17 mouse cellular contexts compared by ENCODE assay signal in the genomic region with DNA sequence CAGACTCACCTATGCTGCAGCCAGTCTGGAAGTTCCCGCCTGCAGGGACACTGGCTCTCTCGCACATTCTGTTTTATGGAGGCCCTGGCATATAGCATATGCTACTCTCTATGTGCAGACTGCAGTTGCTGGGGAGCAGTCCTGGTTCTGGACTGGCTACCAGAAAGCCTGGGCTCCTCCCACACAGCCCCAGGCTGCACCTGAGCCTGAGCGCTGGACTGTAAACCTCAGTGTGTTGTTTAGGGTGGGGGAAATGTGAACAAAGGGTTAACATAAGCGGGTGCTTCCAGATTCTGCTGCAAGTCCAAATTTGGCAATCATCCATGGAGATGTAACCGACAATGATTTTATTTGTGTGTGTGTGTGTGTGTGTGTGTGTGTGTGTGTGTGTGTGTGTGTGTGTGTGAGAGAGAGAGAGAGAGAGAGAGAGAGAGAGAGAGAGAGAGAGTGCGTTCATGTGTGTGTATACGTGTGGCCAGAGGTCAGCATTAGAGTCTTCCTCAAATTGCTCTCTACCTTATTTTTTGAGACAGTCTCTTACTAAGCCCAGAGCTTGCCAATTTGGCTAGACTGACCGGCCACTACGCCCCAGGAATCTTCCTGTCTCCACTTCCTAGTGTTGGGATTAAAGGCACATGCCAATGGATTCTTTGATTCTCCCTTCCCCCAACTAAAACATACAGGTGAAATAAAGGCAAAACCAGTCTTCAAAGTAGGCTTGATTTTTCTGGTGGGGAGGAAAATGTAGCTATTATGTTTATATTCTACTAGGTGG.
DNase-seq lines count a peak whose midpoint lies in the region; ATAC-seq and TF ChIP-seq lines count a peak whose summit lies in the region.
"Had no signal": no experiment of that assay in that cellular context is flagged by ENCODE, and none has a peak within 500 bp of the region (broad histone marks: within the 10 kb centered on the region; RNA-seq: fewer than 3 reads in every experiment).

No protein-coding gene starts in this region.

- no peaks in the 10 kb centered on the region for H3K79me2 ChIP-seq in heart, adult 2 months (replicated peaks; ENCODE audit: control insufficient read depth, insufficient read depth, low read length)

- H3K4me1 ChIP-seq in heart, adult 2 months (ENCODE audit: control insufficient read depth, insufficient read depth, low read length): peaks cover 4% of the 10 kb centered on the region; the same call in 1 of the 2 replicates
- H3K4me1 ChIP-seq in liver, embryonic 12.5 days: no peaks in the 10 kb centered on the region
- H3K4me1 ChIP-seq in liver, embryonic 11.5 days (replicated peaks; ENCODE audit: control insufficient read depth, insufficient read depth, low read length): no peaks in the 10 kb centered on the region
- H3K4me1 ChIP-seq: stomach, embryonic 15.5 days had no signal

- peak; percentile 10 to 25 for DNase-seq in heart, adult 18-20 months
- DNase-seq in heart, adult 2 months: no peak
- DNase-seq in left cerebral cortex, postnatal 4 days: peak; percentile 42
- no peak for DNase-seq in left cerebral cortex, postnatal 36 days (ENCODE audit: low spot score in 2 of 2)
- DNase-seq in cerebellum, postnatal 25 days: peak; percentile 80 to 84
- DNase-seq in liver, embryonic 11.5 days (ENCODE audit: low spot score): no peak
- DNase-seq: adrenal gland, postnatal 25 days; B cell, adult 2 months; layer of hippocampus, postnatal 36 days; thymus, postnatal 36 days had no signal

- no peaks in the 10 kb centered on the region for H3K9me3 ChIP-seq in liver, embryonic 12.5 days (replicated peaks)
- no peaks in the 10 kb centered on the region for H3K9me3 ChIP-seq in liver, embryonic 11.5 days (ENCODE audit: control insufficient read depth, low read length)
- H3K9me3 ChIP-seq: hindbrain, embryonic 15.5 days; limb, embryonic 15.5 days; stomach, embryonic 15.5 days had no signal

- no peak overlapping the region for H3K4me3 ChIP-seq in heart, adult 2 months
- H3K4me3 ChIP-seq in liver, embryonic 12.5 days: no peak overlapping the region
- H3K4me3 ChIP-seq in liver, embryonic 11.5 days (ENCODE audit: low read depth, low read length): no peak overlapping the region
- H3K4me3 ChIP-seq: heart, embryonic 13.5 days; hindbrain, embryonic 15.5 days; limb, embryonic 15.5 days; stomach, embryonic 15.5 days had no signal

- ATAC-seq in cerebellum, adult (ENCODE audit: insufficient number of reproducible peaks, low FRiP score, low TSS enrichment): peak; percentile 70
- ATAC-seq in liver, embryonic 12.5 days: no peak
- ATAC-seq in liver, embryonic 11.5 days (replicated peaks; ENCODE audit: low FRiP score): no peak

- TF ChIP-seq CTCF in heart, adult 2 months (IDR thresholded peaks at IDR 0.05): no peak

- WGBS in heart, adult 2 months: 35% methylated on average over 9 of the region's 9 CpGs
- WGBS in liver, embryonic 12.5 days (ENCODE audit: insufficient replicate concordance): 69% methylated on average over 8 of the region's 9 CpGs
- 66% methylated on average over 9 of the region's 9 CpGs for WGBS in liver, embryonic 11.5 days

- no peak overlapping the region for H3K4me2 ChIP-seq in liver, embryonic 12.5 days
- H3K4me2 ChIP-seq in liver, embryonic 11.5 days: no peak overlapping the region
- H3K4me2 ChIP-seq: heart, embryonic 13.5 days; hindbrain, embryonic 15.5 days; limb, embryonic 15.5 days; stomach, embryonic 15.5 days had no signal

- H3K36me3 ChIP-seq in heart, adult 2 months (ENCODE audit: control insufficient read depth, insufficient read depth, low read length): no peaks in the 10 kb centered on the region
- H3K36me3 ChIP-seq in liver, embryonic 12.5 days: no peaks in the 10 kb centered on the region
- no peaks in the 10 kb centered on the region for H3K36me3 ChIP-seq in liver, embryonic 11.5 days (ENCODE audit: control insufficient read depth, insufficient read depth, low read length)
- H3K36me3 ChIP-seq: heart, embryonic 13.5 days; hindbrain, embryonic 15.5 days; limb, embryonic 15.5 days; stomach, embryonic 15.5 days had no signal

- H3K9ac ChIP-seq in heart, adult 2 months (ENCODE audit: low read depth, low read length): no peak overlapping the region
- no peak overlapping the region for H3K9ac ChIP-seq in liver, embryonic 12.5 days
- H3K9ac ChIP-seq in liver, embryonic 11.5 days (ENCODE audit: low read depth, low read length): no peak overlapping the region
- H3K9ac ChIP-seq: heart, embryonic 13.5 days; hindbrain, embryonic 15.5 days; limb, embryonic 15.5 days; stomach, embryonic 15.5 days had no signal

- TF ChIP-seq EP300 in heart, adult 2 months (IDR thresholded peaks at IDR 0.05; ENCODE audit: insufficient read depth, low read depth, low read length): no peak

- no peaks in the 10 kb centered on the region for H3K27me3 ChIP-seq in heart, adult 2 months (ENCODE audit: control insufficient read depth, insufficient read depth, low read length)
- no peaks in the 10 kb centered on the region for H3K27me3 ChIP-seq in liver, embryonic 12.5 days (replicated peaks)
- no peaks in the 10 kb centered on the region for H3K27me3 ChIP-seq in liver, embryonic 11.5 days (replicated peaks; ENCODE audit: control insufficient read depth, insufficient read depth, low read length)
- H3K27me3 ChIP-seq: heart, embryonic 13.5 days; hindbrain, embryonic 15.5 days; limb, embryonic 15.5 days; stomach, embryonic 15.5 days had no signal

- no peak for TF ChIP-seq POLR2A in heart, adult 2 months (IDR thresholded peaks at IDR 0.05; ENCODE audit: insufficient read depth, low read depth, low read length)

- intact Hi-C loops in heart, adult 2 months (cut with DNase I): no loop called here
- intact Hi-C loops in left cerebral cortex, postnatal 4 days (cut with DNase I): no loop called here
- intact Hi-C loops in left cerebral cortex, postnatal 36 days (cut with DNase I): no loop called here

- H3K27ac ChIP-seq in heart, adult 2 months: no peak overlapping the region
- H3K27ac ChIP-seq in liver, embryonic 12.5 days: no peak overlapping the region
- no peak overlapping the region for H3K27ac ChIP-seq in liver, embryonic 11.5 days (ENCODE audit: low read depth, low read length)
- H3K27ac ChIP-seq: hindbrain, embryonic 15.5 days; limb, embryonic 15.5 days; macrophage; stomach, embryonic 15.5 days had no signal

Comparison
In these comparisons a context has a peak if more than half of its experiments do, and no peak if none do; other contexts are left out.
1. DNase-seq: peak in heart, adult 18-20 months (2 of 2), left cerebral cortex, postnatal 4 days (single experiment) and cerebellum, postnatal 25 days (2 of 2); none in heart, adult 2 months (0 of 2), left cerebral cortex, postnatal 36 days (0 of 2) and liver, embryonic 11.5 days (single experiment).